Mouse (Mus musculus) c-Kit-positive CD71-negative TER-119-negative erythroid progenitor cells, embryonic 14.5 days (primary cell): ENCODE results near the gene Slc9a9.
"Not testable (repeated sequence)": the region's sequence is repeated elsewhere in the genome, so short reads cannot be mapped to it uniquely, and the experiment has no call there.

Source experiments
- DNase-seq: peaks from one replicate; pipeline ENCODE4 v3.0.0-alpha.2; 2013; ENCODE audit warnings: low read depth

The Slc9a9 gene

DNA sequence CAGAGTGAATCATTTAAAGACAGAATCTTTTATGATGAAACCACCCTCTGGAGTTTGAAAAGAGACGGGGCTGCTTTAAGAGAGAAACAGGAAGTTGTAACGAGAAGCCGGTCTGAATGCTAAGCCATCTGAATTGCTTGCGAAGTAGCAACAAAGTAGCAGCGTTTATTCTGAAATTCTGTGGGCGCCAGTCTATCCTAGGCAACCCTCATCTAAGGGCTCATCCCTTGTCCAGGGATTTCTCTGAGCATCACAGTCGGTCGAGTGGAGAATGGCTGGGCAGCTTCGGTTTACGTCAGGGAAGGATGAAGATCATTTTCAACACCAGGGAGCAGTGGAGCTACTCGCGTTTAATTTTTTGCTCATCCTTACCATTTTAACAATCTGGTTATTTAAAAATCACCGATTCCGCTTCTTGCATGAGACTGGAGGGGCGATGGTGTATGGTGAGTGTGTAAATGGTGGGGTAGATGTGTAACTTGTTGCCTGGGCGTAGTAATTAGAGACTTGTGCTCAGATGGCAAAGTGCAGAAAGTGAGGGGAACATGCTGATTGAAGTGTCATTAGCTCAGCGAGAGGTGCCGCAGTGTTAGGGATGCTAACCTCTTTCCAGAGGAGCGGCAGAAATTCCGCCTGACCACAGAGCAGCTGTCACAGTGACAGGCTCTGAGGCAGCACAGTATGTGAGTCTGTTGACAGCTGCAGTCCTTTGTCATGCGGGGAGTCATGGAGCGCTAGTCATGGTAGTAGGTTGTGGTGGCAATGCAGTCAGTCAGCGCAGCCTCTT, at the start of gene Slc9a9:
Slc9a9 (plus strand) TSS at position 119 of the 787 bp plus-strand sequence.
- no peak for DNase-seq

DNA sequence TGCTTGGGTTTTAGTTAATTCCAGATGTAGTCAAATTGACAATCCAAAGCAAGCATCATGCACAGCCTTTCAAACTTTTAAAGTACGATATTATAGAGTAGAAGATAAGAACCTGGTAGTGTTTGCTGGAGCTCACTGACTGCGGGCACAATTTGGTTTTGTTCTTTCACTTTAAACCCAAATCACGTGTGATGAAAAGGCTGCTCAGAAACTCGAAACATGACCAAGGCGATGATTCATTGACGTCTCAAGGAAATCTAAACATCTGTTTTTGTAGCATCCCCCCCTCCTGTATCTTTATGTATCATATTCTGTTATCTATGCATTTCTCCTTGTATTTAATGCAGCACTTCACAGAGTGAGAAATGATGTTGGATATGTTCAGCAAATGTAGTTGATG, 49.4 kb upstream of the Slc9a9 start:
- DNase-seq = no peak

- no peak for DNase-seq
These were observed 48.9 kb upstream of the Slc9a9 start for GRCm38 (mm10) chr9:94620846-94621245.

DNA sequence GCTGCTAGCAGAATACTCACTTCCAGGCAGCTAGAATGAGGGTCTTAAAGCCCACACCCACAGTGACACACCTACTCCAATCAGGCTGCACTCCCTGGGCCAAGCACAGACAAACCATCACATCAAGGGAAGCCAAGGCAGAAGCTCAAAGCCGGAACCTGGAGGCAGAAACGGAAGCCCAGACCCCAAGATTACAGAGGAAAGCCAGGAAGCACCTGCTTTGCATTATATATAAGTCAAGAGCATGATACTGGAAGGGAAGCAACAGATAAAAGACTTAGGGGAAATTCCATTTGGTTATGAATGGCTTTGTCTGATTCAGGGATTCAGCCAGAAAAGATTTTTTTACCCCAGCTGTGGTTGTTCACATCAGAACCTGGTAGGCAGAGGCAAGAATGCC, 47.8 kb upstream of the Slc9a9 start:
- DNase-seq = no peak

GRCm38 (mm10) chr9:94626737-94627136, 43.0 kb upstream of the Slc9a9 start:
- DNase-seq = no peak

DNA sequence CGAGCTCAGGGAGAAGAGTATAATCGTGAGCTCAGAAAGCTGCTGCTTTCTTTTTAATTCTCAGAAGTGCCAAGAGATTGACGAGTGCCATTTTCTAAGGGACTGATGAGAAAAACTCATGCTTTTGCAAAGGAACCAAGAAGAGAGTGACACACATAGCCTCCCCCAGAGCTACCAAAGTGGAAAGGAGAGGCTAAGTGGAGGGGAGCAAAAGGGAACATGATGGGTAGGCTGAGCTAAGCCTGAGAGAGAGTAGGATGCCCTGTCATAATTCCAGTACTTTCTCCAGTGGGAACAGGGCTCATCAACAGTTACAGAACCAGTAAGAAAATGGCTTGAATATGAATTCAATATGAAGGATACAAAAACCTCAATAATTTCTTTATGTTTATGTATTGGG, 40.8 kb upstream of the Slc9a9 start:
- DNase-seq = no peak

- DNase-seq = not testable (repeated sequence)
These were observed 35.4 kb upstream of the Slc9a9 start for GRCm38 (mm10) chr9:94634275-94634674.

- DNase-seq = no peak
These were observed 24.1 kb upstream of the Slc9a9 start for GRCm38 (mm10) chr9:94645631-94646030.

GRCm38 (mm10) chr9:94647425-94647824, 22.3 kb upstream of the Slc9a9 start:
- no peak for DNase-seq

DNA sequence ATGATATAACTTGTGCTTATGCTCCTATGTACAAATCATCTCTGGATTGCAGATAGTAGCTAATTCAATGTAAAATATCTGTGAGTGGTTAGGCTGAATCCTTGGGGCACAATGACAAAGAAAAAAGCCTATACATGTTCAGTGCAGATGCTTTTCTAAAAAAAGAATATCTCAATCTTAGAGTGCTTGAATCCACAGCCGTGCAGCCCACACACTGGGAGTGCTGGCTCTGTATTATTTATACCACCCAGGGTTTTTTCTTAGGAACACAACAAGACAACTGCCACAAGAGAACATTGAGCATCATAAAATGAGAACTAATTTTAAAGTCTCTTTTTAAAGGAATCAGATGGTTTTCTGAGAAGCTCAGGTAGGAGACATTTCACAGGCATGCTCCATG, 19.7 kb upstream of the Slc9a9 start:
- no peak for DNase-seq

GRCm38 (mm10) chr9:94653198-94653597, 16.5 kb upstream of the Slc9a9 start:
- DNase-seq = no peak

- no peak for DNase-seq
These were observed 15.9 kb upstream of the Slc9a9 start for GRCm38 (mm10) chr9:94653827-94654226.

DNA sequence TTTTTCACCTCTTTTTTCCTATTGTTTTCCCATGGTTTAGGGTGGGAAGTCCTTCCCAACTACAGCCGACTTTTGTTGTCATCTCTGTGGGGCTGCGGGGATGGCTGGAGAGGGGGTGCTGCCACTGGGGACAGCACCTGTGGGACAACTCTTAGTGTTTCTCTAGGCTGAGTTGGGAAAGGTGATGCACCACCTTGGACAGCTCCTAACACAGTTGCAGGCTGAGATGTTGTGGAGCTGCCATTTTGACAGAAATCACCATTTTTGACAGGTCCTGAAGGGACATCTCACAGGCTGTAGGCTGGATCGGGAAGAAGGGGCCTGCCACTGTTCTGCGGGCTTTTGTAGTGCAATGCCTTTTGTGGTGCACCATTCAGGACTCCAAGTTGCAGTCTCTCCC, 13.4 kb upstream of the Slc9a9 start:
- DNase-seq = no peak

- DNase-seq = no peak
These were observed 10.1 kb upstream of the Slc9a9 start for GRCm38 (mm10) chr9:94659401-94660152.

DNA sequence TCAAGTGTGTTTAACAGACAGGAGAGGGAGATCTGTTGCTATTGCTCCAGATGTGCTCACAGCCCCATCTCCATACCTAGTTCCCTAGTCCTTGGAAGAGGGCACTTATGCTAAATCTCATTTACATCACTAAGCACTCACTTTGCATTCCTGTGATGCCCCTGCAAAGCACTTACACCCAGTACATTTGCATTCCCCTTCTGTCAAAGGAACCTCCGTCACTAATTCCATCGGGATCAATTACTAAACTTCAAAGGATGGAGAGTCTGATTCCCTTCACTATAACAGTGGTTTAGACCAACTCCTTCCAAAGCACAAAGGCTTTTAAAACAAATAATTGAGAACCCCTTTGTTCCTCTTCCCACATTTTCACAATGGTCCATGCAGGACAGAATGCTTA, 7.9 kb upstream of the Slc9a9 start:
- no peak for DNase-seq

DNA sequence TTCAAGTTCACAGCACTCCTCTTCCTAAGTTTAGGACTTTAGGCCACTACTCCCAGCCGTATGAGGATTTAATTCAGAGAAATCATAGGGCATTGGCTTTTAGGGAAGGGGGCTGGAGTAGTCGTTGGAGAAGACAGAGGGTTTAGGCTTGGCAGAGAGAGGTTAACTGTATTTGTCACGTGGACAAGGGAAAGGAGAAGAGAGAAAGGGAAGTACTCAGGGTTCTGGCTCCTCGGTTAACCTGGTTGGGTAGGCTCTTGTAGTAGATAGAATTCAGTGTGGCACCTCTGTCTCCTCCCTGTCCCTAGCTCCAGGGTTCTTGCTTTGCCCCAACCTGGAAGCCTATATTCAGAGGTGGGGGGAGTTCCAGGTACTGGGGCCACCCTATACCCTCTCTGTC, 4.5 kb upstream of the Slc9a9 start:
- DNase-seq = no peak

- DNase-seq = no peak
These were observed 1.1 kb upstream of the Slc9a9 start for GRCm38 (mm10) chr9:94668589-94668988.

DNA sequence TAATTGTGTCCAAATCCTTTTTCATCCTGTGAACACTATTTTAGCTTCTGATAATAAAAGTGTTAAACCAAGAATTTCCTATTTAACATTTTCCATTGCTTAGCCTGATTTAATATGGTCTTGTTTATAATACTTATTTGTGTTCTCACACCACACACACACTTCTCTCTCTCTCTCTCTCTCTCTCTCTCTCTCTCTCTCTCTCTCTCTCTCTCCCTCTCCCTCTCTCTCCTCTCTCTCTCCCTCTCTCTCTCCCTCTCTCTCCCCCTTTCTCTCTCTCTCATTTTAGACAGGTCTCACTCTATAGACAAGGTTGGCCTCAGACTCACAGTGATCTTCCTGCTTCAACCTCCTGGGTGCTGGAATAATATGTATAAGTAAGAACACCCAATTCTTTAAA, 995 bp downstream of the Slc9a9 start:
- no peak for DNase-seq

- DNase-seq = no peak
These were observed 5.0 kb downstream of the Slc9a9 start for GRCm38 (mm10) chr9:94674704-94675103.

- no peak for DNase-seq
These were observed 8.4 kb downstream of the Slc9a9 start for GRCm38 (mm10) chr9:94678021-94678655.

DNA sequence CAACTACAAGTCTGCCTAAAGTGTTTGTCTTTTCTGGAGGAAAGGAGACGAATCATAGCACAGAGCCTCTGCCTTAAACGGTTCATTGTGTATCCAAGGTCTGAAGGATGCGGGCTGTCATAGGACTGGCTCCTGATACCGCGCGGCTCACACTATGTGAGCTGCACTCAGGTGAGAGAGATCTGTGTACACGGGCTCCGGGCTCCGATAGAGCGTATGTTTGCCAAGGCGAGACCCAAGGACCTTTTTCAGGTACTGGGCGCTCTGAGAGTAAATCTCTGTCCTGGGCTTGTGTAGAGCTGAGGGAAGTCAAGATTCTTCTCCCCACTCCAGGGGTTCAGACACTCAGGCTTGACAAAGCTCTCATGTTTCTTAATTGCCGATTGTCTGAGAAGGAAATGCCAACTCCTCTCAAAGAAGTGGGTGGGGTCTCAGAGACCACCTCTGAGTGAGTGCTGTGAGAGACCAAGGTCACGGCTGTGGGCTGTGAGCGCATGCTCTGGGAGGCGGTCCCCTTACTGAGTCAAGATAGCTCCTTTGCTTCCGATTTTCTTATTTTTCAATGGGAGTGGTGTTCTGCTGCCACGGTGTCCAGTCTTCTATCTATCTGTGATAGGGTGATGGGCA, 10.9 kb downstream of the Slc9a9 start:
- DNase-seq = no peak

- no peak for DNase-seq
These were observed 11.4 kb downstream of the Slc9a9 start for GRCm38 (mm10) chr9:94681095-94681487.

DNA sequence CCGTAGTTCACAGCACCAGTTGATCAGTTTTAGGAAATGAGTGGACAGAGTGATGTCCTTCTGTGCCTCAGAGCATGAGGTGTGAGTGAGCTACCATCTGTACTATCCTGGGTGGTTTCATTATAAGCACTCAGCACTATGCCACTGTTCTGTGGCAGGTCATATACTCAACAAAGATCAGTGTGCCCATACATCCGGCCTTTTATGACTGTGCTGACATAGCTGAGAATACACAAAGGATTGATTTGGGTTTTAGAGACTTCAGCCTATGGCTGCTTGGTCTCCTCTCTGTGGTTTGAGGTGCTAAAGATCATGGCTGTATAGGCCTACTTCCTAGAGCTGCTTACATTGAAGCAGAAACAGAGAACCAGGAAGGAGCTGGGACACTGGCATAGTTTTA, 12.6 kb downstream of the Slc9a9 start:
- no peak for DNase-seq
